In the genomic region with DNA sequence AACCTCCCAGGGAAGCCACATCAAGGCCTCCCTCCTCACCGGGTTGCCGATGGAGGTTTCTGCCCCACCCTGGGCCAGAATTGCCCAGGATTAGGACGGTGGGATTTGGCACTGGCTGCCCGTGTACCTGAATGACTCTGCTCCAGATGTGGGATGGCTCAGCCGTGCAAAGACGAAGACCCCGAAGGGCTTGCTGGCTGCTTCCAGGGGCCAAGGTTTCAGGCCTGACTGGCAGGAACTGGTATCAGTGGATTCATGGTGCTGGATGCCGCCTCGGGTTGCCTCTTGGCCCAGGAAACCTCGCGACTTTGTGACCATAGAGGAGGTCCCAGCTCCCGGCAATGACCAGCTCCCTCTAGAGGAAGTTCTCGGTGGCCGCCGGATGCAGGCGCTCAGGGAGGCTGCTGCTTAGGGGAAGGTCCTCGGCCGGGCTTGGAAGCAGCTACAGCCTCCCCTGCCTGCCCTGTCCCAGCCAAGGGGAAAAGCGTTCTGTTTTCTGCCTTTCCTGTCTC, we compare ENCODE assay signal across 8 mouse cellular contexts. TPM values are rescaled to one million over a fixed set of nuclear protein-coding genes. Genes with fewer than 3 reads are reported as not detected.
DNase-seq lines count a peak whose midpoint lies in the region; ATAC-seq and TF ChIP-seq lines count a peak whose summit lies in the region.

No protein-coding gene starts in this region.

- in situ Hi-C loops in CH12.LX (cut with MboI; ENCODE audit: low pct_ligation_motif_present, low pct_unique_long_range_greater_than_20kb, low sequenced_read_pairs), result loop anchor here (25.0 kb wide), 1 partner anchor 484 kb away; a partner anchor contains a TSS

- H3K4me3 ChIP-seq in CH12.LX (replicated peaks in 1 of 3; ENCODE audit: low read depth in 2 of 3, low read length in 2 of 3, poor library complexity in 1 of 3), result peak overlapping the region; percentile 70 to 93 (median 87)
- peak overlapping the region; percentile 55 for H3K4me3 ChIP-seq in forebrain, embryonic 12.5 days (replicated peaks)
- H3K4me3 ChIP-seq in liver, postnatal 0 days (ENCODE audit: low read depth, low read length), result peak overlapping the region; percentile 64
- H3K4me3 ChIP-seq in neural tube, embryonic 14.5 days (ENCODE audit: low read depth, low read length), result peak overlapping the region; percentile 69

- peak overlapping the region; percentile 83 for H3K9ac ChIP-seq in CH12.LX (ENCODE audit: insufficient read depth, low read depth)
- peak overlapping the region; percentile 86 for H3K9ac ChIP-seq in forebrain, embryonic 12.5 days
- peak overlapping the region; percentile 77 for H3K9ac ChIP-seq in liver, postnatal 0 days (replicated peaks)
- H3K9ac ChIP-seq in neural tube, embryonic 14.5 days (replicated peaks; ENCODE audit: low read depth, low read length), result peak overlapping the region; percentile 98

- ATAC-seq in forebrain, embryonic 12.5 days (ENCODE audit: low FRiP score), result peak; percentile 78
- ATAC-seq in liver, postnatal 0 days, result peak; percentile 84
- ATAC-seq in neural tube, embryonic 14.5 days (ENCODE audit: low read depth), result peak; percentile 89

- peak; percentile 50 for TF ChIP-seq RAD21 in CH12.LX (IDR thresholded peaks at IDR 0.05; ENCODE audit: low read depth, low read length)

- intact Hi-C loops in heart, postnatal 10 days (cut with DNase I), result loop anchor here (5.0 kb wide), 1 partner anchor 96 kb away; a partner anchor contains a TSS

- H3K4me1 ChIP-seq in CH12.LX (ENCODE audit: control insufficient read depth in 1 of 2, insufficient read depth in 2 of 2), result peaks cover 15 to 38% of the 10 kb centered on the region in 2 experiments
- H3K4me1 ChIP-seq in forebrain, embryonic 12.5 days, result peaks cover 13% of the 10 kb centered on the region
- H3K4me1 ChIP-seq in liver, postnatal 0 days (ENCODE audit: insufficient read depth), result peaks cover 16% of the 10 kb centered on the region; the same call in 1 of the 2 replicates
- peaks cover 4% of the 10 kb centered on the region for H3K4me1 ChIP-seq in neural tube, embryonic 14.5 days (ENCODE audit: control insufficient read depth, insufficient read depth, low read length)

- WGBS in forebrain, embryonic 12.5 days, result 2% methylated on average over 19 of the region's 19 CpGs
- whole genome bisulfite sequencing in large intestine, adult 2 months, result under 1% methylated on average over 19 of the region's 19 CpGs
- WGBS in liver, postnatal 0 days (ENCODE audit: insufficient replicate concordance), result 0% methylated on average over 19 of the region's 19 CpGs
- 1% methylated on average over 19 of the region's 19 CpGs for WGBS in neural tube, embryonic 14.5 days

- peak; percentile 85 for DNase-seq in CH12.LX (ENCODE audit: extremely low read depth)
- DNase-seq in c-Kit-positive CD71-positive TER-119-negative erythroid progenitor cells, embryonic 14.5 days (ENCODE audit: low read depth), result peak; percentile 78
- peak; percentile 95 for DNase-seq in heart, postnatal 10 days
- peak; percentile 54 for DNase-seq in large intestine, adult 2 months (ENCODE audit: low read depth, low spot score)
- DNase-seq in liver, postnatal 0 days, result peak; percentile 92
- peak; percentile 90 for DNase-seq in testis, postnatal 10 days (ENCODE audit: low spot score)

- TF ChIP-seq EP300 in CH12.LX (IDR thresholded peaks at IDR 0.05; ENCODE audit: low read length), result no peak
- no peak for TF ChIP-seq EP300 in liver, postnatal 0 days (IDR thresholded peaks at IDR 0.05; ENCODE audit: low read depth)

- H3K9me3 ChIP-seq in CH12.LX (replicated peaks; ENCODE audit: low read length), result peaks cover 6% of the 10 kb centered on the region
- H3K9me3 ChIP-seq in forebrain, embryonic 12.5 days, result no peaks in the 10 kb centered on the region
- H3K9me3 ChIP-seq in liver, postnatal 0 days (ENCODE audit: low read length), result no peaks in the 10 kb centered on the region
- no peaks in the 10 kb centered on the region for H3K9me3 ChIP-seq in neural tube, embryonic 14.5 days (ENCODE audit: control insufficient read depth, low read length)

- peak; percentile 74 for TF ChIP-seq POLR2A in CH12.LX (IDR thresholded peaks at IDR 0.05; ENCODE audit: low read depth, low read length)

- H3K27ac ChIP-seq in CH12.LX (ENCODE audit: insufficient read depth, low read depth), result peak overlapping the region; percentile 44
- peak overlapping the region; percentile 37; the same call in 1 of the 2 replicates for H3K27ac ChIP-seq in forebrain, embryonic 12.5 days
- peak overlapping the region; percentile 81 for H3K27ac ChIP-seq in liver, postnatal 0 days (ENCODE audit: low read depth)
- peak overlapping the region; percentile 78 for H3K27ac ChIP-seq in neural tube, embryonic 14.5 days (ENCODE audit: low read depth, low read length)

- peaks cover 25% of the 10 kb centered on the region for H3K79me2 ChIP-seq in CH12.LX (replicated peaks; ENCODE audit: control insufficient read depth, extremely low read depth, insufficient read depth, poor library complexity, severe bottlenecking)

- no peaks in the 10 kb centered on the region for H3K27me3 ChIP-seq in CH12.LX (replicated peaks)
- H3K27me3 ChIP-seq in forebrain, embryonic 12.5 days, result peaks cover 5% of the 10 kb centered on the region; the same call in 1 of the 2 replicates
- H3K27me3 ChIP-seq in liver, postnatal 0 days (ENCODE audit: insufficient read depth, low read length), result no peaks in the 10 kb centered on the region
- no peaks in the 10 kb centered on the region for H3K27me3 ChIP-seq in neural tube, embryonic 14.5 days (ENCODE audit: control insufficient read depth, insufficient read depth, low read length)

- dilution Hi-C loops in CH12.LX (cut with MboI; ENCODE audit: extremely low pct_ligation_motif_present, extremely low pct_unique_long_range_greater_than_20kb, low sequenced_read_pairs), result no loop called here

- peaks cover 13 to 42% of the 10 kb centered on the region in 2 experiments for H3K36me3 ChIP-seq in CH12.LX (replicated peaks in 1 of 2; ENCODE audit: control insufficient read depth in 1 of 2, insufficient read depth in 1 of 2, low read length in 1 of 2)
- peaks cover 25% of the 10 kb centered on the region for H3K36me3 ChIP-seq in forebrain, embryonic 12.5 days (replicated peaks)
- H3K36me3 ChIP-seq in liver, postnatal 0 days (replicated peaks; ENCODE audit: insufficient read depth, low read length), result peaks cover 14% of the 10 kb centered on the region
- H3K36me3 ChIP-seq in neural tube, embryonic 14.5 days (ENCODE audit: control insufficient read depth, insufficient read depth, low read length), result peaks cover 4% of the 10 kb centered on the region

- peak overlapping the region; percentile 98 for H3K4me2 ChIP-seq in CH12.LX (ENCODE audit: insufficient read depth, low read depth, poor library complexity, severe bottlenecking)
- peak overlapping the region; percentile 75 for H3K4me2 ChIP-seq in forebrain, embryonic 12.5 days
- peak overlapping the region; percentile 97 for H3K4me2 ChIP-seq in liver, postnatal 0 days (ENCODE audit: low read depth, low read length)
- H3K4me2 ChIP-seq in neural tube, embryonic 14.5 days (ENCODE audit: low read depth, low read length), result peak overlapping the region; percentile 92

- peak in 1 of 2 experiments; percentile 81; a peak in 3 of 4 replicates for TF ChIP-seq CTCF in CH12.LX (conservative IDR thresholded peaks at IDR 0.05 in 1 of 2, IDR thresholded peaks at IDR 0.05 in 1 of 2; ENCODE audit: low read depth in 2 of 2, low read length in 2 of 2)
- TF ChIP-seq CTCF in liver, postnatal 0 days (IDR thresholded peaks at IDR 0.05; ENCODE audit: low read depth), result peak; percentile 91

TF ChIP-seq in CH12.LX, 34 proteins besides CTCF, POLR2A, EP300 and RAD21 (continues in another document):
- TF ChIP-seq MEF2A (IDR thresholded peaks at IDR 0.05; ENCODE audit: borderline replicate concordance, low read depth, low read length) (peak; percentile 61; the same call in 1 of the 2 replicates), CHD2 (IDR thresholded peaks at IDR 0.05; ENCODE audit: low read length) (peak; percentile 83), ELF1 (IDR thresholded peaks at IDR 0.05; ENCODE audit: low read depth, low read length) (peak; percentile 73), CHD1 (IDR thresholded peaks at IDR 0.05; ENCODE audit: low read depth, low read length) (no peak; the same call in 1 of the 2 replicates), SIN3A (IDR thresholded peaks at IDR 0.05; ENCODE audit: low read length) (peak; percentile 79), ETS1 (conservative IDR thresholded peaks at IDR 0.05; ENCODE audit: low read depth, low read length) (peak; percentile 34; the same call in 1 of the 2 replicates), MAFK (IDR thresholded peaks at IDR 0.05; ENCODE audit: insufficient replicate concordance, low read length) (no peak), TBP (conservative IDR thresholded peaks at IDR 0.05; ENCODE audit: low read depth, low read length) (peak; percentile 70; the same call in 1 of the 2 replicates)

RNA-seq across cellular contexts. Expression of a gene that starts 0.5 kb away (rescaled TPM):
- total RNA-seq in CH12.LX (2012; rRNA removed), result 57.3 and 69.8 TPM in 2 replicates
- total RNA-seq in CH12.LX (2014; rRNA removed), result 61.8 and 62.9 TPM in 2 replicates
- 123 and 140 TPM in 2 replicates for polyA plus RNA-seq in CH12.LX (2012; ENCODE audit: insufficient read length, low read depth)
- 3.0 and 3.1 TPM in 2 replicates for polyA plus RNA-seq in forebrain, embryonic 12.5 days (2016; fragmentation: Nextera tagmentation; extraction: Ambion mirVana)
- total RNA-seq in heart, postnatal 10 days (2021), result 10 to 100 TPM; 40.4 to 43.2 TPM
- 289 and 292 TPM in 2 replicates for polyA plus RNA-seq in large intestine, adult 2 months (2012; rRNA removed)
- polyA plus RNA-seq in liver, postnatal 0 days (2015; fragmentation: Nextera tagmentation; extraction: Ambion mirVana), result 2.7 and 2.9 TPM in 2 replicates
- 4.6 and 5.3 TPM in 2 replicates for polyA plus RNA-seq in neural tube, embryonic 14.5 days (2014; fragmentation: Nextera tagmentation; extraction: Ambion mirVana)

RNA-seq across cellular contexts. Expression of a gene that starts 28.8 kb away (rescaled TPM):
- total RNA-seq in CH12.LX (2012; rRNA removed) (8.3 and 11.3 TPM in 2 replicates), CH12.LX (2014; rRNA removed) (2.5 TPM in 2 replicates)
- polyA plus RNA-seq in CH12.LX (2012; ENCODE audit: insufficient read length, low read depth), result 8.5 and 9.5 TPM in 2 replicates
- polyA plus RNA-seq in forebrain, embryonic 12.5 days (2016; fragmentation: Nextera tagmentation; extraction: Ambion mirVana), result 1.6 and 3.3 TPM in 2 replicates
- 1 to 10 TPM; 8.0 to 9.0 TPM for total RNA-seq in heart, postnatal 10 days (2021)
- 27.6 and 42.0 TPM in 2 replicates for polyA plus RNA-seq in large intestine, adult 2 months (2012; rRNA removed)
- polyA plus RNA-seq in liver, postnatal 0 days (2015; fragmentation: Nextera tagmentation; extraction: Ambion mirVana), result 0.36 and 0.45 TPM in 2 replicates
- 0.50 and 1.8 TPM in 2 replicates for polyA plus RNA-seq in neural tube, embryonic 14.5 days (2014; fragmentation: Nextera tagmentation; extraction: Ambion mirVana)

RNA-seq across cellular contexts. Expression of a gene that starts 55.4 kb away (rescaled TPM):
- total RNA-seq in CH12.LX (2012; rRNA removed) (8.1 and 9.0 TPM in 2 replicates), CH12.LX (2014; rRNA removed) (11.0 and 14.3 TPM in 2 replicates)
- 1.1 and 2.0 TPM in 2 replicates for polyA plus RNA-seq in CH12.LX (2012; ENCODE audit: insufficient read length, low read depth)
- polyA plus RNA-seq in forebrain, embryonic 12.5 days (2016; fragmentation: Nextera tagmentation; extraction: Ambion mirVana), result 18.9 and 20.0 TPM in 2 replicates
- 1 to 10 TPM; 2.7 to 4.9 TPM for total RNA-seq in heart, postnatal 10 days (2021)
- 8.3 and 11.3 TPM in 2 replicates for polyA plus RNA-seq in large intestine, adult 2 months (2012; rRNA removed)
- 3.3 and 4.4 TPM in 2 replicates for polyA plus RNA-seq in liver, postnatal 0 days (2015; fragmentation: Nextera tagmentation; extraction: Ambion mirVana)
- 10.8 and 11.4 TPM in 2 replicates for polyA plus RNA-seq in neural tube, embryonic 14.5 days (2014; fragmentation: Nextera tagmentation; extraction: Ambion mirVana)

Comparison
In these comparisons a context has a peak if more than half of its experiments do, and no peak if none do; other contexts are left out.
1. Peak in every context shown above with its lines: DNase-seq, ATAC-seq, H3K4me3 ChIP-seq and H3K27ac ChIP-seq.
2. RNA of a gene that starts 0.5 kb away (polyA plus RNA-seq): 289 to 292 TPM in large intestine, adult 2 months and 123 to 140 TPM in CH12.LX; 4.6 to 5.3 TPM in neural tube, embryonic 14.5 days, 3.0 to 3.1 TPM in forebrain, embryonic 12.5 days and 2.7 to 2.9 TPM in liver, postnatal 0 days; every median in the first group is over 10 times any median in the second.